Mouse (Mus musculus) forebrain, embryonic 14.5 days (tissue): ENCODE measurements at regions not wholly inside any gene's neighbourhood (a gene's known extent, or its start where the extent isn't known, plus 50 kb on each side); places are given as distances from the start of the nearest gene placed in this dataset.

Experiments used
- ATAC-seq: fragments of 200-750 bp; cut with Nextera tagmentation; 2 replicates; pipeline ENCODE4 v1.8.0; 2017; ENCODE audit warnings: mild to moderate bottlenecking, moderate library complexity
- DNase-seq: peaks from one replicate; pipeline ENCODE4 v3.0.0-alpha.2; 2015; ENCODE audit warnings: low spot score
- H3K27ac ChIP-seq: fragments of 300-500 bp; sonication (generic); 2 replicates; pipeline ENCODE4 v1.5.1; 2014; ENCODE audit warnings: low read depth, mild to moderate bottlenecking, control low read depth, low read length, moderate library complexity
- H3K27me3 ChIP-seq: fragments of 300-500 bp; sonication (generic); replicated peaks from 2 replicates; pipeline ENCODE4 v1.6.1; 2014; ENCODE audit warnings: low read length, control low read depth, mixed read lengths; ENCODE audit not compliant: control insufficient read depth, insufficient read depth
- H3K36me3 ChIP-seq: fragments of 300-500 bp; sonication (generic); 2 replicates; pipeline ENCODE4 v1.6.1; 2014; ENCODE audit warnings: low read length, control low read depth; ENCODE audit not compliant: control insufficient read depth, insufficient read depth
- H3K4me1 ChIP-seq: fragments of 300-500 bp; sonication (generic); 2 replicates; pipeline ENCODE4 v1.6.1; 2014; ENCODE audit warnings: antibody characterized with exemption, low read length, control low read depth; ENCODE audit not compliant: control insufficient read depth, insufficient read depth
- H3K4me2 ChIP-seq: fragments of 300-500 bp; sonication (generic); 2 replicates; pipeline ENCODE4 v1.6.1; 2014; ENCODE audit warnings: mild to moderate bottlenecking, control low read depth, low read length
- H3K4me3 ChIP-seq: fragments of 300-500 bp; sonication (generic); 2 replicates; pipeline ENCODE4 v1.5.1; 2014; ENCODE audit warnings: low read depth, low read length, control low read depth
- H3K9ac ChIP-seq: fragments of 300-500 bp; sonication (generic); 2 replicates; pipeline ENCODE4 v1.6.1; 2014; ENCODE audit warnings: mild to moderate bottlenecking, low read length, control low read depth, moderate library complexity
- H3K9me3 ChIP-seq: fragments of 300-500 bp; sonication (generic); replicated peaks from 2 replicates; pipeline ENCODE4 v1.6.1; 2016; ENCODE audit warnings: low read length, control low read depth, mixed read lengths; ENCODE audit not compliant: control insufficient read depth
- WGBS: fragments of 180-500 bp; shearing (Covaris S2); extraction: QIAGEN DNeasy Blood & Tissue Kit; methylation state at CpG from one replicate; pipeline ENCODE4 v1.1.7; 2014; 5-methylcytosine and 5-hydroxymethylcytosine counted together

- H3K27me3 ChIP-seq = no peaks in the 10 kb centered on the region
- 69% methylated on average over 7 of the region's 7 CpGs for WGBS
- ATAC-seq (no peak), DNase-seq (no peak)
- H3K9me3 ChIP-seq = no peaks in the 10 kb centered on the region
- H3K36me3 ChIP-seq = no peaks in the 10 kb centered on the region
- H3K4me1 ChIP-seq = no peaks in the 10 kb centered on the region
- H3K27ac ChIP-seq = no peak overlapping the region
- H3K9ac ChIP-seq = no peak overlapping the region
- no peak overlapping the region for H3K4me2 ChIP-seq
- H3K4me3 ChIP-seq = no peak overlapping the region
These were observed 118.5 kb upstream of the Irx6 start for GRCm38 (mm10) chr8:92555631-92556030.

- Histone ChIP-seq H3K9me3 (no peaks in the 10 kb centered on the region), H3K9ac (no peak overlapping the region), H3K27ac (no peak overlapping the region), H3K4me1 (no peaks in the 10 kb centered on the region), H3K4me2 (no peak overlapping the region), H3K4me3 (no peak overlapping the region), H3K27me3 (peaks cover 4% of the 10 kb centered on the region; the same call in 1 of the 2 replicates), H3K36me3 (no peaks in the 10 kb centered on the region)
- no peak for ATAC-seq
- no peak for DNase-seq
- 39% methylated on average over 5 of the region's 5 CpGs for WGBS
These were observed 111.6 kb upstream of the Irx6 start for GRCm38 (mm10) chr8:92562471-92562870.

- no peak overlapping the region for H3K9ac ChIP-seq
- 25% methylated on average over 5 of the region's 5 CpGs for WGBS
These were observed 111.1 kb upstream of the Irx6 start for GRCm38 (mm10) chr8:92562962-92563361.

GRCm38 (mm10) chr8:92569650-92570049, 104.4 kb upstream of the Irx6 start:
- no peak overlapping the region for H3K27ac ChIP-seq
- DNase-seq (no peak), ATAC-seq (no peak)
- no peaks in the 10 kb centered on the region for H3K27me3 ChIP-seq
- H3K4me2 ChIP-seq = no peak overlapping the region
- no peaks in the 10 kb centered on the region for H3K36me3 ChIP-seq
- no peaks in the 10 kb centered on the region for H3K4me1 ChIP-seq
- no peak overlapping the region for H3K9ac ChIP-seq
- 81% methylated on average over 10 of the region's 10 CpGs for WGBS
- no peak overlapping the region for H3K4me3 ChIP-seq
- no peaks in the 10 kb centered on the region for H3K9me3 ChIP-seq

More at GRCm38 (mm10) chr8:92562962-92563361, 111.1 kb upstream of the Irx6 start:
- peaks cover 4% of the 10 kb centered on the region; the same call in 1 of the 2 replicates for H3K27me3 ChIP-seq
- no peak overlapping the region for H3K27ac ChIP-seq
- no peak for DNase-seq
- no peaks in the 10 kb centered on the region for H3K9me3 ChIP-seq
- H3K4me1 ChIP-seq = no peaks in the 10 kb centered on the region
- H3K4me3 ChIP-seq = no peak overlapping the region
- ATAC-seq = no peak
- H3K4me2 ChIP-seq = no peak overlapping the region
- H3K36me3 ChIP-seq = no peaks in the 10 kb centered on the region

GRCm38 (mm10) chr8:92579446-92579845, 94.6 kb upstream of the Irx6 start:
- H3K4me1 ChIP-seq = no peaks in the 10 kb centered on the region
- no peak overlapping the region for H3K27ac ChIP-seq
- no peaks in the 10 kb centered on the region for H3K36me3 ChIP-seq
- 75% methylated on average over 2 of the region's 2 CpGs for WGBS
- ATAC-seq (no peak), DNase-seq (no peak)
- H3K4me3 ChIP-seq = no peak overlapping the region
- H3K27me3 ChIP-seq = no peaks in the 10 kb centered on the region
- H3K9me3 ChIP-seq = no peaks in the 10 kb centered on the region
- H3K4me2 ChIP-seq = no peak overlapping the region
- H3K9ac ChIP-seq = no peak overlapping the region

- no peak for ATAC-seq
- Histone ChIP-seq H3K4me1 (no peaks in the 10 kb centered on the region), H3K36me3 (no peaks in the 10 kb centered on the region)
These were observed 93.0 kb upstream of the Irx6 start for GRCm38 (mm10) chr8:92581051-92581450.

GRCm38 (mm10) chr8:92600766-92601165, 73.3 kb upstream of the Irx6 start:
- no peak overlapping the region for H3K27ac ChIP-seq
- DNase-seq (no peak), ATAC-seq (no peak)
- no peaks in the 10 kb centered on the region for H3K27me3 ChIP-seq
- no peak overlapping the region for H3K4me2 ChIP-seq
- no peak overlapping the region for H3K4me3 ChIP-seq
- H3K9ac ChIP-seq = no peak overlapping the region
- H3K9me3 ChIP-seq = no peaks in the 10 kb centered on the region
- H3K4me1 ChIP-seq = no peaks in the 10 kb centered on the region
- WGBS = 90% methylated on average over 3 of the region's 3 CpGs
- H3K36me3 ChIP-seq = no peaks in the 10 kb centered on the region

More at GRCm38 (mm10) chr8:92581051-92581450, 93.0 kb upstream of the Irx6 start:
- Histone ChIP-seq H3K4me2 (no peak overlapping the region), H3K4me3 (no peak overlapping the region), H3K9me3 (no peaks in the 10 kb centered on the region), H3K27me3 (no peaks in the 10 kb centered on the region), H3K9ac (no peak overlapping the region), H3K27ac (no peak overlapping the region)
- DNase-seq = no peak
- WGBS = 83% methylated on average over 2 of the region's 2 CpGs

GRCm38 (mm10) chr8:92602973-92603372, 71.1 kb upstream of the Irx6 start:
- no peaks in the 10 kb centered on the region for H3K36me3 ChIP-seq
- ATAC-seq (no peak), DNase-seq (no peak)
- no peaks in the 10 kb centered on the region for H3K9me3 ChIP-seq
- H3K4me1 ChIP-seq = no peaks in the 10 kb centered on the region
- 84% methylated on average over 7 of the region's 7 CpGs for WGBS
- H3K4me2 ChIP-seq = no peak overlapping the region
- no peak overlapping the region for H3K27ac ChIP-seq
- H3K9ac ChIP-seq = no peak overlapping the region
- no peaks in the 10 kb centered on the region for H3K27me3 ChIP-seq
- H3K4me3 ChIP-seq = no peak overlapping the region

- WGBS = 87% methylated on average over 5 of the region's 5 CpGs
- Histone ChIP-seq H3K36me3 (no peaks in the 10 kb centered on the region), H3K4me3 (no peak overlapping the region), H3K9ac (no peak overlapping the region), H3K4me2 (no peak overlapping the region), H3K9me3 (no peaks in the 10 kb centered on the region), H3K27ac (no peak overlapping the region), H3K4me1 (no peaks in the 10 kb centered on the region), H3K27me3 (no peaks in the 10 kb centered on the region)
- DNase-seq (no peak), ATAC-seq (no peak)
These were observed 68.5 kb upstream of the Irx6 start for GRCm38 (mm10) chr8:92605631-92606030.
